Mouse (Mus musculus) neural tube, embryonic 11.5 days (tissue): ENCODE measurements around the gene Rhod. TPM values are rescaled to one million over a fixed set of nuclear protein-coding genes. Genes with fewer than 3 reads are reported as not detected.

Experiments
- ATAC-seq: fragments of 200-750 bp; cut with Nextera tagmentation; 2 replicates; pipeline ENCODE4 v1.8.0; 2017; ENCODE audit warnings: moderate number of reproducible peaks, mild to moderate bottlenecking, moderate TSS enrichment, moderate library complexity; ENCODE audit not compliant: insufficient read depth, low FRiP score, low TSS enrichment
- DNase-seq: peaks from one replicate; pipeline ENCODE4 v3.0.0-alpha.2; 2015; ENCODE audit warnings: low spot score
- H3K27ac ChIP-seq: fragments of 300-500 bp; sonication (generic); 2 replicates; pipeline ENCODE4 v1.5.1; 2014; ENCODE audit warnings: low read depth, mild to moderate bottlenecking, low read length
- H3K27me3 ChIP-seq: fragments of 300-500 bp; sonication (generic); 2 replicates; pipeline ENCODE4 v1.6.1; 2014; ENCODE audit warnings: mild to moderate bottlenecking, low read length, mixed read lengths; ENCODE audit not compliant: control insufficient read depth, insufficient read depth
- H3K36me3 ChIP-seq: fragments of 300-500 bp; sonication (generic); 2 replicates; pipeline ENCODE4 v1.6.1; 2014; ENCODE audit warnings: mild to moderate bottlenecking, low read length, moderate library complexity, mixed read lengths; ENCODE audit not compliant: control insufficient read depth, insufficient read depth
- H3K4me1 ChIP-seq: fragments of 300-500 bp; sonication (generic); 2 replicates; pipeline ENCODE4 v1.6.1; 2014; ENCODE audit warnings: low read length, mixed read lengths; ENCODE audit not compliant: control insufficient read depth, insufficient read depth
- H3K4me2 ChIP-seq: fragments of 300-500 bp; sonication (generic); 2 replicates; pipeline ENCODE4 v1.6.1; 2014; ENCODE audit warnings: low read depth, mild to moderate bottlenecking, moderate library complexity
- H3K4me3 ChIP-seq: fragments of 300-500 bp; sonication (generic); 2 replicates; pipeline ENCODE4 v1.5.1; 2014; ENCODE audit warnings: low read depth, low read length
- H3K9ac ChIP-seq: fragments of 300-500 bp; sonication (generic); 2 replicates; pipeline ENCODE4 v1.6.1; 2014; ENCODE audit warnings: mild to moderate bottlenecking, low read length
- H3K9me3 ChIP-seq: fragments of 300-500 bp; sonication (generic); 2 replicates; pipeline ENCODE4 v1.6.1; 2016; ENCODE audit warnings: low read length; ENCODE audit not compliant: control insufficient read depth
- WGBS: fragments of 180-500 bp; shearing (Covaris S2); extraction: QIAGEN DNeasy Blood & Tissue Kit; methylation state at CpG from one replicate; pipeline ENCODE4 v1.1.7; 2014; 5-methylcytosine and 5-hydroxymethylcytosine counted together
- polyA plus RNA-seq: library from polyadenylated mRNA; unstranded; fragments of >200 nt; fragmentation: Nextera tagmentation; extraction: Ambion mirVana; gene quantifications from 2 replicates; pipeline ENCODE4 v1.2.1, GENCODE M21; 2014

The Rhod gene
- polyA plus RNA-seq, 1 experiment from 2014 or later = 17.1 TPM

DNA sequence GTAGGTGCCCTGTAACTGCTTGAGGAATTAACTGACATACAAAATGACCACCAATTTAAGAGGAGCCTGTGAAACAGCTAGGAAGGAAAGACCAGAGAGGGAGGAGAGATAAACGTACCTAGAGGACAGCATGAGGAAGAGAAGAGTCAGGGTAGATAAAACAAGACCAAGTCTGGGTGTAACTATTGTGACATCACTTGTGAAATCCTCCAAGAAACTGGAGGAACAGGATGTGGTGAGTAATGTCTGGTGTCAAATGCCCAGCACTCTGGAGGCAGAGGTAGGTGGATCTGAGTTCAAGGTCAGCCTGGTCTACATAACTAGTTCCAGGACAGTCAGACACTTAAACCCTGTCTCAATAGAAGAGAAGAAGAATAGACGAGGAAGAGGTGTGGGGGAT is 30.2 kb downstream of the Rhod start:
- Histone ChIP-seq H3K9me3 (no peaks in the 10 kb centered on the region), H3K4me3 (no peak overlapping the region), H3K4me1 (no peaks in the 10 kb centered on the region), H3K4me2 (no peak overlapping the region), H3K9ac (no peak overlapping the region), H3K27ac (no peak overlapping the region), H3K36me3 (no peaks in the 10 kb centered on the region), H3K27me3 (no peaks in the 10 kb centered on the region)
- DNase-seq (no peak), ATAC-seq (no peak)
- 63% methylated on average over 2 of the region's 2 CpGs for WGBS

DNA sequence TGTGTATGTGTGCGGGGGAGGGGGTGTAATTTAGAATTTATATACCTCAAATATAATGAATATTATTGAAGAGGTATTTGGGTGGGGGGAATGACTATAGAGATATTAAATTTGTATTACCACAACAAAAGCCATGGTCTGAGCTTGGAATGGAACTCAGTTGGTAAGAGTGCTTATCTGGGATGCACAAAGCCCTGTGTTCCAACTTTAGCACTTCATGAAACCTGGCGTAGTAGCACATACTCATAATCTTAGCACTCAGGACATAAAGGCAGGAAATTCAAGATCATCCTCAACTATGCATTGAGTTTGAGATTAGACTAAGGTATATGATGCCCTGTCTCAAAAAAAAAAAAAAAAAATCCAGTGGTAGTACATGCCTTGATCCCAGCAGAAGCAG is 34.4 kb downstream of the Rhod start:
- DNase-seq = no peak
- Histone ChIP-seq H3K36me3 (no peaks in the 10 kb centered on the region), H3K9me3 (no peaks in the 10 kb centered on the region), H3K27ac (no peak overlapping the region), H3K4me3 (no peak overlapping the region), H3K9ac (no peak overlapping the region), H3K4me2 (no peak overlapping the region), H3K4me1 (no peaks in the 10 kb centered on the region), H3K27me3 (no peaks in the 10 kb centered on the region)
- 96% methylated on average over 2 of the region's 2 CpGs for WGBS
- no peak for ATAC-seq

DNA sequence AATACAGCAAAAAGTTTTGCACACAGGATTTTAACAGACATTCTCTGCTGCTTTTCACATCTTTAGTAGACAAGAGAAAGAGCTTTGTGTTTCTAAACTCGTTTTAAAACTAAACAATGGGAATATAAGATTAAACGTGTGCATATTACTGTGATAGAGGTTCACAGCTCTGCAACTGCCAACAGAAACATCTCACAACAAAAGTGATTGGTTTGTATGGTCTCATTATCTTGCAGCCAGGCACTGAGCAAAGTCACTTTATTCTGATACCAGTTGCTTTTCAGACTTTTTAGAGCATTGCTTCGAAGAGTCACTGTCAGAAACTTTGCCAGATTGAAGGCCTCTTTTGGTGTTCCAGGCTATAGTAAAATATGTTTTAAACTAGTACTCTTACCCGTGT is 40.3 kb downstream of the Rhod start:
- Histone ChIP-seq H3K4me2 (no peak overlapping the region), H3K9me3 (no peaks in the 10 kb centered on the region)
- 80% methylated on average over 4 of the region's 4 CpGs for WGBS

DNA sequence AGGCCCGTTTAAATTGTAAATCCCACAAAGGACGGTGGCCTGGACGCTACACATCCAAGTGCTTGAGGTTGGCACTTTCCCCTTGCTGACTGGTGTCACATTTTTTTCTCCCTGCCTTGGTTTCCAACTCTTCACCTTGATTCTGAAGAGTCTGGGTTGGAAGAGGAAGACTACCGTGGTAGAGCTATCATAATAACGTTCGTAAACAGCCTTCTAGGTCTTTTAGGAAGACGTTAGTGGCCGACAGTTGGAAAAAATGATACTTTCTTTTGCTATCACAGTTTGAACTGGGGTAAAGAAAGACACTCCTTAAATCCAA is 40.6 kb downstream of the Rhod start:
- no peak overlapping the region for H3K27ac ChIP-seq
- DNase-seq (no peak), ATAC-seq (no peak)
- H3K27me3 ChIP-seq = no peaks in the 10 kb centered on the region
- H3K9ac ChIP-seq = peak overlapping the region; percentile 75
- 26% methylated on average over 8 of the region's 8 CpGs for WGBS
- H3K4me2 ChIP-seq = peak overlapping the region; percentile 82
- H3K4me3 ChIP-seq = peak overlapping the region; percentile 100
- H3K4me1 ChIP-seq = peaks cover 10% of the 10 kb centered on the region
- no peaks in the 10 kb centered on the region for H3K36me3 ChIP-seq
- H3K9me3 ChIP-seq = no peaks in the 10 kb centered on the region

More for the DNA sequence above, 40.3 kb downstream of the Rhod start:
- DNase-seq (no peak), ATAC-seq (no peak)
- Histone ChIP-seq H3K9ac (no peak overlapping the region), H3K27me3 (no peaks in the 10 kb centered on the region), H3K36me3 (no peaks in the 10 kb centered on the region), H3K4me1 (peaks cover 8% of the 10 kb centered on the region), H3K4me3 (no peak overlapping the region), H3K27ac (no peak overlapping the region)

DNA sequence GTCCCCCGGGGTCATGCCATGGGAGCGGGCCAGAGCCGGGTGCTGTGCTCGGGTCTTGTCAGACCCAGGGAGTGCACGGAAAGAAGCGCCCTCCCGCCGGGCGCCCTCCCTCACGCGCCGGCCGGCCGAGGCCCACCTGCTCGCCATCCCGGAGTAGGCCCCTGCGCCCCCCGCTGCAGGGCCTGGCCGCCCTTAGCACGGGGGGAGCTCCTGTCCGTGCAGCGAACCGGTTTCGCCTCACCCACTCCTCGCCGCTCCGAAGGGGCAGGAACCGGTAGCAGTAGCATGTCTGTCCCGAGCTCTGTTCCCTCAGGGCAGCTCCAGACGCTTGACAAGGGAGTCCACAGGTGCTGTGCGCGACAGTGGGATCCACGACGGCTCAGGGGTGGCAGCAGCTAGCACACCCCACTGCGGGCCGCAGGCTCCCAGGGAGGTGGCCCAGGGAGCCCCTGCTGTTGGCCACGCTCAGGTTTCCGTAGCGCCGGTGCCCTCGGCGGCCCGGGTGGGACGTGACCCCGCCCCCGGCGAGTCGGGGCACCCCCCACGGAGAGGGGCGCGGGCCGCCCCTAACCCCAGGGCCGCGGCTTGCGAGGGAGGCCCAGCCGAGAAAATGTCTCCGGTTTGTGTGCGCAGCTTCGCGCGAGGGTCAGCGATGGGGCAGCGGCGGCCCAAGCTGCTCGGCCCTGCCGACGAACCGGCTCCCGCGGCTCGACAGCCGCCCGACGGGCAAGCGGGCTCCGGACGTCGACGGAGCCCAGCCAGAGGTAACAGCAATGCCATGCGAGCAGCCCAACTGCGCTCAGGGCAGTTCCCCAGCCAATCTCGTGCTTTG is 41.2 kb downstream of the Rhod start, which contains the start of gene Kdm2a:
TSS of gene Kdm2a (minus strand) at position 488 of the 832 bp plus-strand sequence.
- Histone ChIP-seq H3K4me3 (peak within 1 kb of the TSS; percentile 100), H3K4me2 (peak within 1 kb of the TSS; percentile 82), H3K9ac (peak within 1 kb of the TSS; percentile 75), H3K27ac (peak within 1 kb of the TSS; percentile 94), H3K9me3 (no peaks in the 10 kb centered on the region), H3K27me3 (no peaks in the 10 kb centered on the region), H3K36me3 (no peaks in the 10 kb centered on the region), H3K4me1 (peaks cover 11% of the 10 kb centered on the region)
- WGBS = under 1% methylated on average over 78 of the region's 82 CpGs
- DNase-seq (peak; percentile 71), ATAC-seq (peak; percentile 46)

DNA sequence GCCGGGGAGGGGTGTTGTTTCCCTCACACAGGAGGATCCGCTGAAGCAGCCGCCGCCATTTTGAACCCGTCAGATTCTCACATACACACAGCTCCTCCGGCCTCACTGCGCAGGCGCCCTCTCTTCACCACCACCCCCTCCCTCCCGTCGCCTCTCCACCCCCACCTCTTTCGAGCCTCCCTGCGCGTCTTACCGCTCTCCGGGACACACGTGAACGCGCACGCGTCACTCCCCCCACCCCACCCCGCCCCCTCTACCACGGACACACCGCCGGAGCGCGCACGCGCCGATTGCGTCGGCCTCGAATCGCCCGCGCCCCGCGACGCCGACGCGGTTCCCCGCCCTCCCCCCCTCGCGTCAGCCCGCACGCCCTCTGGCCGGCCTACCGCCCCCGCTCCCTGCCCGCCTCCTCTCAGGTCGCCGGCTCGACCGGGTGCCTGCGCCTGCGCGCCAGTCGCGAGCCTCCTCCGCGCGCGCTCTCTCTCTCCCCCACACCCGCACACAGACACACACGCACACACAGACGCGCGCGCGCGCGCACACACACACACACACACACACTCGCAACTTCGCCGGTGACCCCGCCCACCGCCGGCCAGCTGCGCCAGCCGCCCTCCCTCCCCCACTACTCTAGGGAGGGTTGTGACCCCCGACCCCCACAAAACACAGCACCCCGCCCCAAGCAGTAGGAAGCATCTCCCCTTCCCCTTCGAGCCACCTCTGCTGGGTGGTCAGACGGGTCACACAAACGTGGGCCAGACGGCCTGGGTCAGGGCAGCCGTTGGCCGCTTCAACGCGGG is 42.0 kb downstream of the Rhod start:
- WGBS = 0% methylated on average over 33 of the region's 90 CpGs
- Histone ChIP-seq H3K4me1 (peaks cover 11% of the 10 kb centered on the region), H3K9ac (peak overlapping the region; percentile 99), H3K27ac (peak overlapping the region; percentile 94), H3K4me2 (peak overlapping the region; percentile 82), H3K4me3 (peak overlapping the region; percentile 100), H3K36me3 (no peaks in the 10 kb centered on the region), H3K27me3 (no peaks in the 10 kb centered on the region), H3K9me3 (no peaks in the 10 kb centered on the region)
- ATAC-seq = peak; percentile 88
- peak; percentile 100 for DNase-seq

DNA sequence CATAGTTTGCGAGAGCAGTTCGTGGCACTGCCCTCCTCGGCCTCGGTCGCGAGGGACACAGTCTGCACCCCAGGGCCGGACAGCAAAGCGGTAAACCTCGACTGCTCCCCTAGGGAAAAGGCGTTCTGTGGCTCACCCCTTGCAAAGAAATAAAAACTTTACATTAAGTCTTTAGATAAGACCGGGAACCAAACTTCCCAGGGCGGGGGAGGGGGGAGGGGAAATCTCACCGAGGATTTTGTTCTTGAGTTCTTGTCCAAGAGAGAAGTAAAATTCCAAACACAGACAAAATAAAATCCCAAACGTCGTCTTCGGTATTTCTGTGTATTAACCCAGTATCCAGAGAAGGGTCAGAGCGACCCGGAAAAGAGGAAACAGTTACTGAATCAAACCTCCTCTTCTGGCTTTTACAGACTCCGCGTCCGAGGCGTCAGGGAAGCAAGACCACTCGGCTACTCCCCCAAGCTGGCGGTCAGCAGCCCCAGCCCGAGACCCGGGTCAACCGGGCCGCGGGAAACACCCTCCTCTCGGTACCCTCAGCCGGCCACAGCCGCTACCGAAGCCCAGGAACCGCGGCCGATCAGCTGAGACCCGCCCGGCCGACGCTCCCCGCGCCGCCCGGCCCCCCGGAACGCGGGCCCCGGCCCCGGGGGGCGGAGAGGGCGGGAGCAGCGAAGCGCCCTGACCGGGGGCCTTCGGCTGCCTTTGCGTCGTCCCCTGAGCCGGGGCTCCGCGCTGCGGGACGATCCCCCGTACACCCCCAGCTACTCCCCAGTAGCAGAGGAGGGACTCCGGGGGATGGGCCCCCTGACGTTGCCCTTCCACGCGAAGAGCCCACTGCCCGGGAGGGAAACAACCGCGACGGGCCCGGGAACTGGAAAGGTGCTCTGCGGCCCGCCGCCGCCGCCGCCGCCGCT is 42.9 kb downstream of the Rhod start:
- H3K9me3 ChIP-seq = no peaks in the 10 kb centered on the region
- H3K4me3 ChIP-seq = peak overlapping the region; percentile 100
- WGBS = under 1% methylated on average over 58 of the region's 80 CpGs
- DNase-seq (peak; percentile 32), ATAC-seq (peak; percentile 21; the same call in 1 of the 2 replicates)
- H3K4me1 ChIP-seq = peaks cover 11% of the 10 kb centered on the region
- H3K4me2 ChIP-seq = peak overlapping the region; percentile 82
- H3K27ac ChIP-seq = peak overlapping the region; percentile 94
- peak overlapping the region; percentile 99 for H3K9ac ChIP-seq
- no peaks in the 10 kb centered on the region for H3K36me3 ChIP-seq
- no peaks in the 10 kb centered on the region for H3K27me3 ChIP-seq

DNA sequence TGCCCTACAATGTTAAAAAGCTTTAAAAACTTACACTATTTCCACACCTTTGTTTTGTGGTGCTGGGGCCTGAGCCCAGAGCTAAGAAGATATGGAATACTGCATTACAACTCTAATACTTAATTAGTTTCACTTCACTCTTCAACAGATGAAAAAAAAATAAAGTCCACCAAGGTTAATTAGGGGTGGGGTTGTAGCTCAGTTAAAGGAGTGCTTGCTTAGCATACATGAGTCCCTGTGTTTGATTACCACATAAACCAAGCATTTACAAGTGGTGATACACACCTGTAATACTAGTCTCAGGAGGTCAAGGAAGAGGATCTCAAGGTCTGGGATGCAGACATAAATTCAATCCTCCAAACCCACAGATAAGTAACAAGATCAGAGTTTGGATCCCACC is 52.0 kb downstream of the Rhod start:
- Histone ChIP-seq H3K4me3 (no peak overlapping the region), H3K9me3 (no peaks in the 10 kb centered on the region), H3K36me3 (peaks cover 2% of the 10 kb centered on the region; the same call in 1 of the 2 replicates), H3K4me2 (no peak overlapping the region), H3K27ac (no peak overlapping the region), H3K9ac (no peak overlapping the region), H3K27me3 (no peaks in the 10 kb centered on the region), H3K4me1 (no peaks in the 10 kb centered on the region)
- ATAC-seq (no peak), DNase-seq (no peak)
